Mouse (Mus musculus) heart, postnatal 0 days (tissue): Measurements from ENCODE around the gene Glis3. TPM values are rescaled to one million over a fixed set of nuclear protein-coding genes. Genes with fewer than 3 reads are reported as not detected.

Source experiments
- ATAC-seq: fragments of 200-750 bp; cut with Nextera tagmentation; 2 replicates; pipeline ENCODE4 v1.8.0; 2017; ENCODE audit warnings: low read depth, moderate number of reproducible peaks, moderate library complexity; ENCODE audit not compliant: insufficient read depth
- DNase-seq: peaks from one replicate; pipeline ENCODE4 v3.0.0-alpha.2; 2016; ENCODE audit warnings: low spot score
- H3K27ac ChIP-seq: fragments of 300-500 bp; sonication (generic); 2 replicates; pipeline ENCODE4 v1.5.1; 2014; ENCODE audit warnings: low read depth, mild to moderate bottlenecking
- H3K27me3 ChIP-seq: fragments of 300-500 bp; sonication (generic); 2 replicates; pipeline ENCODE4 v1.6.1; 2014; ENCODE audit warnings: low read length, mixed read lengths; ENCODE audit not compliant: control insufficient read depth, insufficient read depth
- H3K36me3 ChIP-seq: fragments of 300-500 bp; sonication (generic); replicated peaks from 2 replicates; pipeline ENCODE4 v1.6.1; 2014; ENCODE audit warnings: low read length, mixed read lengths; ENCODE audit not compliant: control insufficient read depth, insufficient read depth
- H3K4me1 ChIP-seq: fragments of 300-500 bp; sonication (generic); 2 replicates; pipeline ENCODE4 v1.6.1; 2014; ENCODE audit warnings: antibody characterized with exemption; ENCODE audit not compliant: control insufficient read depth, insufficient read depth
- H3K4me2 ChIP-seq: fragments of 300-500 bp; sonication (generic); 2 replicates; pipeline ENCODE4 v1.6.1; 2014; ENCODE audit warnings: low read depth, mild to moderate bottlenecking, low read length, moderate library complexity
- H3K4me3 ChIP-seq: fragments of 300-500 bp; sonication (generic); 2 replicates; pipeline ENCODE4 v1.5.1; 2014; ENCODE audit warnings: low read depth, low read length
- H3K9ac ChIP-seq: fragments of 300-500 bp; sonication (generic); replicated peaks from 2 replicates; pipeline ENCODE4 v1.6.1; 2014; ENCODE audit warnings: low read depth, low read length, mixed read lengths
- H3K9me3 ChIP-seq: fragments of 300-500 bp; sonication (generic); replicated peaks from 2 replicates; pipeline ENCODE4 v1.6.1; 2016; ENCODE audit warnings: low read length; ENCODE audit not compliant: control insufficient read depth
- CTCF ChIP-seq: IDR thresholded peaks from 2 replicates; pipeline ENCODE4 v1.5.1; 2016; ENCODE audit warnings: antibody characterized with exemption, control low read depth, low read depth
- EP300 ChIP-seq: IDR thresholded peaks from 2 replicates; pipeline ENCODE4 v1.6.1; 2016; ENCODE audit warnings: antibody characterized with exemption, low read depth
- WGBS: fragments of 180-500 bp; shearing (Covaris S2); extraction: QIAGEN DNeasy Blood & Tissue Kit; methylation state at CpG from one replicate; pipeline ENCODE4 v1.1.7; 2014; 5-methylcytosine and 5-hydroxymethylcytosine counted together
- polyA plus RNA-seq: library from polyadenylated mRNA; unstranded; fragments of >200 nt; fragmentation: Nextera tagmentation; extraction: Ambion mirVana; gene quantifications from 2 replicates; pipeline ENCODE4 v1.2.1, GENCODE M21; 2015
- total RNA-seq: library from RNA; depleted of rRNA; stranded (reverse); fragments of >200 nt; gene quantifications from 2 replicates; pipeline ENCODE4 v1.2.3, GENCODE M21; 2014; ENCODE audit warnings: low replicate concordance

Gene Glis3
- total and polyA plus RNA-seq, 2 experiments from 2014 or later, result 0.34 to 10.0 TPM

GRCm38 (mm10) chr19:28283241-28284097, 396.4 kb downstream of the Glis3 start:
- no peak for ATAC-seq
- Histone ChIP-seq H3K9me3 (no peaks in the 10 kb centered on the region), H3K4me2 (no peak overlapping the region), H3K9ac (no peak overlapping the region), H3K4me1 (no peaks in the 10 kb centered on the region), H3K36me3 (no peaks in the 10 kb centered on the region), H3K4me3 (no peak overlapping the region), H3K27me3 (no peaks in the 10 kb centered on the region), H3K27ac (no peak overlapping the region)
- 76% methylated on average over 7 of the region's 7 CpGs for WGBS
- no peak for DNase-seq
- TF ChIP-seq CTCF (no peak), EP300 (no peak)

DNA sequence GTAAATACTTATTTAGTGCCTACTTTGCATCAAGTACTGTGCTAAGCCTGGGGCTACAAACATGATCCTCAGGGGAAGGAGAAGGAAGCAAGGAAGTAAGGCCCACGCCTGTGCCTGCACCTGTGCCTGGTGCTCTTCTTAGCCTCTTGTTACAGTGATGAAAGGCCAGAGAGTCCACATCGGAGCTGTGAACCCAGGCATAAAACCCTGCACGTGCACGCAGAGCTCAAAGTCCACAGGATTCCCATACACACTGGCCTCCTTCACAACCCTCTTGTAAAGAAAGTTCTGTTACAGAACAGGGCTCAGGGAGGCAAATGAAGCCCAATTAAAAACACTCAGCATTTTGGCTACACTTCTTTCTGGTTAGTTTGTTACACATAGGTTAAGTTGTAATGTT, 398.5 kb downstream of the Glis3 start:
- ATAC-seq (no peak), DNase-seq (no peak)
- H3K4me1 ChIP-seq, result no peaks in the 10 kb centered on the region
- no peak overlapping the region for H3K9ac ChIP-seq
- no peaks in the 10 kb centered on the region for H3K27me3 ChIP-seq
- no peak overlapping the region for H3K27ac ChIP-seq
- H3K9me3 ChIP-seq, result no peaks in the 10 kb centered on the region
- TF ChIP-seq EP300 (no peak), CTCF (no peak)
- 65% methylated on average over 4 of the region's 4 CpGs for WGBS
- no peak overlapping the region for H3K4me3 ChIP-seq
- H3K4me2 ChIP-seq, result no peak overlapping the region
- H3K36me3 ChIP-seq, result no peaks in the 10 kb centered on the region

GRCm38 (mm10) chr19:28277104-28277503, 402.8 kb downstream of the Glis3 start:
- Histone ChIP-seq H3K9ac (no peak overlapping the region), H3K36me3 (no peaks in the 10 kb centered on the region), H3K27me3 (no peaks in the 10 kb centered on the region), H3K27ac (no peak overlapping the region), H3K4me3 (no peak overlapping the region), H3K9me3 (no peaks in the 10 kb centered on the region), H3K4me2 (no peak overlapping the region), H3K4me1 (no peaks in the 10 kb centered on the region)
- ATAC-seq (no peak), DNase-seq (no peak)
- TF ChIP-seq CTCF (no peak), EP300 (no peak)
- WGBS, result 77% methylated on average over 2 of the region's 2 CpGs

GRCm38 (mm10) chr19:28274501-28274900, 405.4 kb downstream of the Glis3 start:
- no peak for DNase-seq

DNA sequence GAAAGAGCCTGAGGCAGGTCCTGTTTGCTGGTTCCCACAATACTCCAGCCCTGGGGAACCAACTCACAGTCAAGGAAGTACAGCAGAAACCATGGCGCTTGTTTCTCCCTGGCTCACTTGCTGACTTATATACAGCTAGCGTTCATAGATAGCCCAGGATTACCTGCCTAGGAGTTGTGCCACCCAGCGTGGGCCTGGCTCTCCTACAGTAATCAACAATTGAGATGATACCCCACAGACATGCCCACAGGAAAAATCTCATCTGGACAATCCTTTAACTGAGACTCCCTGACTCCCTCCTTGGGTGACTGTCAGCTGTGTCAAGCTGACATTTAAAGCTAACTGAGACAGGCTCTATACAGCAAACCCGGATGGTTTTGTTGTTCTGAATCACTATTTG, 405.9 kb downstream of the Glis3 start:
- ATAC-seq, result no peak
- Histone ChIP-seq H3K36me3 (no peaks in the 10 kb centered on the region), H3K4me1 (no peaks in the 10 kb centered on the region), H3K9ac (no peak overlapping the region), H3K27ac (no peak overlapping the region), H3K4me3 (no peak overlapping the region), H3K9me3 (no peaks in the 10 kb centered on the region), H3K27me3 (no peaks in the 10 kb centered on the region), H3K4me2 (no peak overlapping the region)
- WGBS, result 85% methylated on average over 4 of the region's 4 CpGs
- DNase-seq, result no peak
- no peak for TF ChIP-seq EP300
- no peak for TF ChIP-seq CTCF

More at GRCm38 (mm10) chr19:28274501-28274900, 405.4 kb downstream of the Glis3 start:
- Histone ChIP-seq H3K9me3 (no peaks in the 10 kb centered on the region), H3K4me1 (no peaks in the 10 kb centered on the region), H3K27me3 (no peaks in the 10 kb centered on the region), H3K27ac (no peak overlapping the region), H3K4me3 (no peak overlapping the region), H3K36me3 (no peaks in the 10 kb centered on the region), H3K9ac (no peak overlapping the region), H3K4me2 (no peak overlapping the region)
- 74% methylated on average over 2 of the region's 2 CpGs for WGBS
- ATAC-seq, result no peak
- TF ChIP-seq EP300 (no peak), CTCF (no peak)

DNA sequence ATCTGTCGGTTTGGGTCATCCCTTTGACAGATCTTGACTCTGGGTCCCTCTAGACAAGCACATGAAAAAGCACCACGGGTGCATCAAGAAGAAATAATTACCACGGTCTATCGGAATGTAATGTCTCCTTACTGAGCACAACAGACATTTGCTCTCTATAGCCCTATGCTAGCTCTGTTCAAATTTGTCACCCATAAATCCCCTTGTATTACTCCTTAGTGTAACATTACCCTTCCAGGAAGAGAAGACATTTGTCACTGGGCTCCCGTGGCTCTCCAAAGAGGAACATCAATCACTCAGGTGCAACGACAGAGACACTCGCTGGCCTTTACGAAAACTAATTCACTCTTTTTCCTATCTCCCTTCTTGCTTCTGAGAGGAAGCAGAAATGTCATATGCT, 413.0 kb downstream of the Glis3 start:
- no peak for ATAC-seq
- no peak overlapping the region for H3K4me3 ChIP-seq
- H3K27ac ChIP-seq, result no peak overlapping the region
- WGBS, result 73% methylated on average over 8 of the region's 8 CpGs
- no peak overlapping the region for H3K9ac ChIP-seq
- H3K27me3 ChIP-seq, result no peaks in the 10 kb centered on the region
- no peak for TF ChIP-seq CTCF
- no peak for TF ChIP-seq EP300
- H3K4me2 ChIP-seq, result no peak overlapping the region
- H3K36me3 ChIP-seq, result no peaks in the 10 kb centered on the region
- no peaks in the 10 kb centered on the region for H3K4me1 ChIP-seq
- no peak for DNase-seq
- H3K9me3 ChIP-seq, result no peaks in the 10 kb centered on the region
